Mouse (Mus musculus) intestine, embryonic 15.5 days (tissue): ENCODE results near the gene Dvl3. TPM values are rescaled to one million over a fixed set of nuclear protein-coding genes. Genes with fewer than 3 reads are reported as not detected.

ENCODE experiments used
- ATAC-seq: fragments of 200-750 bp; cut with Nextera tagmentation; 2 replicates; pipeline ENCODE4 v1.8.0; 2017; ENCODE audit warnings: moderate TSS enrichment, moderate library complexity
- H3K27ac ChIP-seq: fragments of 300-500 bp; sonication (generic); 2 replicates; pipeline ENCODE4 v1.5.1; 2015; ENCODE audit warnings: mild to moderate bottlenecking, inconsistent platforms
- H3K27me3 ChIP-seq: fragments of 300-500 bp; sonication (generic); replicated peaks from 2 replicates; pipeline ENCODE4 v1.6.1; 2015; ENCODE audit warnings: inconsistent platforms
- H3K36me3 ChIP-seq: fragments of 300-500 bp; sonication (generic); 2 replicates; pipeline ENCODE4 v1.6.1; 2015; ENCODE audit warnings: inconsistent platforms
- H3K4me1 ChIP-seq: fragments of 300-500 bp; sonication (generic); replicated peaks from 2 replicates; pipeline ENCODE4 v1.6.1; 2015; ENCODE audit warnings: inconsistent platforms
- H3K4me2 ChIP-seq: fragments of 300-500 bp; sonication (generic); replicated peaks from 2 replicates; pipeline ENCODE4 v1.6.1; 2015; ENCODE audit warnings: mild to moderate bottlenecking, inconsistent platforms
- H3K4me3 ChIP-seq: fragments of 300-500 bp; sonication (generic); replicated peaks from 2 replicates; pipeline ENCODE4 v1.5.1; 2015; ENCODE audit warnings: inconsistent platforms
- H3K9ac ChIP-seq: fragments of 300-500 bp; sonication (generic); 2 replicates; pipeline ENCODE4 v1.6.1; 2015; ENCODE audit warnings: inconsistent platforms
- H3K9me3 ChIP-seq: fragments of 300-500 bp; sonication (generic); 2 replicates; pipeline ENCODE4 v1.6.1; 2016; ENCODE audit warnings: inconsistent platforms
- WGBS: fragments of 180-500 bp; shearing (Covaris S2); methylation state at CpG from one replicate; pipeline ENCODE4 v1.1.7; 2015; 5-methylcytosine and 5-hydroxymethylcytosine counted together
- polyA plus RNA-seq: library from polyadenylated mRNA; unstranded; fragments of >200 nt; fragmentation: Nextera tagmentation; extraction: Ambion mirVana; gene quantifications from 2 replicates; pipeline ENCODE4 v1.2.1, GENCODE M21; 2015

Dvl3 gene
- polyA plus RNA-seq, 1 experiment from 2014 or later = 18.1 TPM

- peak; percentile 96 for ATAC-seq
- Histone ChIP-seq H3K27ac (peak within 1 kb of the TSS; percentile 90), H3K27me3 (no peaks in the 10 kb centered on the region), H3K4me3 (peak within 1 kb of the TSS; percentile 88), H3K9ac (peak within 1 kb of the TSS; percentile 93), H3K4me1 (peaks cover 19% of the 10 kb centered on the region), H3K9me3 (no peaks in the 10 kb centered on the region), H3K4me2 (peak within 1 kb of the TSS; percentile 78), H3K36me3 (peaks cover 36% of the 10 kb centered on the region)
- WGBS = under 1% methylated on average over 52 of the region's 52 CpGs
These were observed 18.7 kb downstream of the Dvl3 start, which contains the start of gene Ap2m1 for GRCm38 (mm10) chr16:20535296-20536080. TSS of gene Ap2m1 (plus strand) at chr16:20535478.

- WGBS = 26% methylated on average over 9 of the region's 9 CpGs
- Histone ChIP-seq H3K4me2 (peak overlapping the region; percentile 78), H3K9ac (peak overlapping the region; percentile 93), H3K9me3 (no peaks in the 10 kb centered on the region), H3K36me3 (peaks cover 36% of the 10 kb centered on the region), H3K4me1 (peaks cover 19% of the 10 kb centered on the region), H3K27me3 (no peaks in the 10 kb centered on the region), H3K4me3 (peak overlapping the region; percentile 88), H3K27ac (peak overlapping the region; percentile 90; the same call in 1 of the 2 replicates)
- ATAC-seq = no peak
These were observed 19.4 kb downstream of the Dvl3 start for GRCm38 (mm10) chr16:20536081-20536665.

GRCm38 (mm10) chr16:20537071-20537471 lies 20.3 kb downstream of the Dvl3 start:
- 36% methylated on average over 5 of the region's 5 CpGs for WGBS

GRCm38 (mm10) chr16:20537601-20538320 lies 21.0 kb downstream of the Dvl3 start:
- Histone ChIP-seq H3K27ac (no peak overlapping the region), H3K4me1 (peaks cover 19% of the 10 kb centered on the region), H3K4me3 (peak overlapping the region; percentile 88), H3K36me3 (peaks cover 30% of the 10 kb centered on the region), H3K9ac (peak overlapping the region; percentile 45), H3K27me3 (no peaks in the 10 kb centered on the region), H3K9me3 (no peaks in the 10 kb centered on the region), H3K4me2 (peak overlapping the region; percentile 78)
- no peak for ATAC-seq
- WGBS = 38% methylated on average over 6 of the region's 6 CpGs

More at GRCm38 (mm10) chr16:20537071-20537471, 20.3 kb downstream of the Dvl3 start:
- Histone ChIP-seq H3K4me3 (peak overlapping the region; percentile 88), H3K27me3 (no peaks in the 10 kb centered on the region), H3K27ac (peak overlapping the region; percentile 15; the same call in 1 of the 2 replicates), H3K36me3 (peaks cover 33% of the 10 kb centered on the region), H3K9ac (peak overlapping the region; percentile 45), H3K9me3 (no peaks in the 10 kb centered on the region), H3K4me1 (peaks cover 19% of the 10 kb centered on the region), H3K4me2 (peak overlapping the region; percentile 78)
- ATAC-seq = no peak

GRCm38 (mm10) chr16:20539649-20540048 lies 22.9 kb downstream of the Dvl3 start:
- 71% methylated on average over 3 of the region's 3 CpGs for WGBS
- Histone ChIP-seq H3K4me1 (peaks cover 19% of the 10 kb centered on the region), H3K9me3 (no peaks in the 10 kb centered on the region), H3K9ac (no peak overlapping the region), H3K4me2 (no peak overlapping the region), H3K27me3 (no peaks in the 10 kb centered on the region), H3K36me3 (peaks cover 39% of the 10 kb centered on the region), H3K27ac (no peak overlapping the region), H3K4me3 (no peak overlapping the region)
- no peak for ATAC-seq

GRCm38 (mm10) chr16:20540438-20540837 lies 23.7 kb downstream of the Dvl3 start:
- Histone ChIP-seq H3K9me3 (no peaks in the 10 kb centered on the region), H3K27ac (no peak overlapping the region), H3K4me2 (no peak overlapping the region), H3K36me3 (peaks cover 42% of the 10 kb centered on the region), H3K4me3 (no peak overlapping the region), H3K9ac (no peak overlapping the region), H3K27me3 (no peaks in the 10 kb centered on the region), H3K4me1 (peaks cover 19% of the 10 kb centered on the region)
- WGBS = 66% methylated on average over 4 of the region's 4 CpGs
- no peak for ATAC-seq

GRCm38 (mm10) chr16:20545696-20546095 lies 28.9 kb downstream of the Dvl3 start:
- peaks cover 25% of the 10 kb centered on the region for H3K36me3 ChIP-seq
- no peak for ATAC-seq
- no peak overlapping the region for H3K9ac ChIP-seq
- H3K27me3 ChIP-seq = no peaks in the 10 kb centered on the region
- 89% methylated on average over 10 of the region's 10 CpGs for WGBS
- no peak overlapping the region for H3K4me2 ChIP-seq
- no peak overlapping the region for H3K4me3 ChIP-seq
- H3K27ac ChIP-seq = no peak overlapping the region
- peaks cover 13% of the 10 kb centered on the region for H3K4me1 ChIP-seq
- no peaks in the 10 kb centered on the region for H3K9me3 ChIP-seq

GRCm38 (mm10) chr16:20547423-20547822 lies 30.6 kb downstream of the Dvl3 start:
- peak; percentile 16; the same call in 1 of the 2 replicates for ATAC-seq
- H3K9me3 ChIP-seq = no peaks in the 10 kb centered on the region
- H3K4me2 ChIP-seq = peak overlapping the region; percentile 76
- H3K27ac ChIP-seq = peak overlapping the region; percentile 82
- no peaks in the 10 kb centered on the region for H3K27me3 ChIP-seq
- peak overlapping the region; percentile 64; the same call in 1 of the 2 replicates for H3K9ac ChIP-seq
- H3K4me1 ChIP-seq = peaks cover 13% of the 10 kb centered on the region
- peaks cover 30% of the 10 kb centered on the region for H3K36me3 ChIP-seq
- 44% methylated on average over 5 of the region's 5 CpGs for WGBS
- peak overlapping the region; percentile 70; the same call in 1 of the 2 replicates for H3K4me3 ChIP-seq

GRCm38 (mm10) chr16:20548096-20548948 lies 31.5 kb downstream of the Dvl3 start, which contains the start of gene Abcf3:
TSS of gene Abcf3 (plus strand) at chr16:20548577.
- Histone ChIP-seq H3K4me2 (peak within 1 kb of the TSS; percentile 76), H3K36me3 (peaks cover 33% of the 10 kb centered on the region)
- under 1% methylated on average over 56 of the region's 56 CpGs for WGBS

GRCm38 (mm10) chr16:20549161-20549560 lies 32.4 kb downstream of the Dvl3 start:
- Histone ChIP-seq H3K9me3 (no peaks in the 10 kb centered on the region), H3K4me1 (peaks cover 13% of the 10 kb centered on the region), H3K4me2 (peak overlapping the region; percentile 76), H3K4me3 (peak overlapping the region; percentile 70), H3K36me3 (peaks cover 28% of the 10 kb centered on the region), H3K27me3 (no peaks in the 10 kb centered on the region), H3K27ac (no peak overlapping the region), H3K9ac (peak overlapping the region; percentile 76)
- ATAC-seq = no peak
- WGBS = 45% methylated on average over 9 of the region's 9 CpGs

More at GRCm38 (mm10) chr16:20548096-20548948, 31.5 kb downstream of the Dvl3 start, which contains the start of gene Abcf3:
- H3K9me3 ChIP-seq = no peaks in the 10 kb centered on the region
- H3K4me3 ChIP-seq = peak within 1 kb of the TSS; percentile 70
- peak within 1 kb of the TSS; percentile 76 for H3K9ac ChIP-seq
- ATAC-seq = peak; percentile 99
- no peaks in the 10 kb centered on the region for H3K27me3 ChIP-seq
- peaks cover 13% of the 10 kb centered on the region for H3K4me1 ChIP-seq
- peak within 1 kb of the TSS; percentile 82 for H3K27ac ChIP-seq

GRCm38 (mm10) chr16:20551691-20552090 lies 34.9 kb downstream of the Dvl3 start:
- 94% methylated on average over 5 of the region's 5 CpGs for WGBS
- Histone ChIP-seq H3K27me3 (no peaks in the 10 kb centered on the region), H3K4me3 (no peak overlapping the region), H3K4me2 (no peak overlapping the region), H3K36me3 (peaks cover 26% of the 10 kb centered on the region), H3K9ac (no peak overlapping the region), H3K27ac (no peak overlapping the region), H3K4me1 (peaks cover 13% of the 10 kb centered on the region), H3K9me3 (no peaks in the 10 kb centered on the region)
- ATAC-seq = no peak
